Mouse (Mus musculus) limb, embryonic 14.5 days (tissue): Measurements from ENCODE around the gene Cdh6. TPM values are rescaled to one million over a fixed set of nuclear protein-coding genes. Genes with fewer than 3 reads are reported as not detected.

ENCODE experiments used
- ATAC-seq: fragments of 200-750 bp; cut with Nextera tagmentation; 2 replicates; pipeline ENCODE4 v1.8.0; 2017; ENCODE audit warnings: low read depth, moderate number of reproducible peaks, moderate TSS enrichment; ENCODE audit not compliant: low FRiP score
- DNase-seq: peaks from one replicate; pipeline ENCODE4 v3.0.0-alpha.2; 2015; ENCODE audit warnings: low spot score
- H3K27ac ChIP-seq: fragments of 300-500 bp; sonication (generic); replicated peaks from 2 replicates; pipeline ENCODE4 v1.5.1; 2014; ENCODE audit warnings: low read depth, mild to moderate bottlenecking, low read length, moderate library complexity, mixed read lengths
- H3K27me3 ChIP-seq: fragments of 300-500 bp; sonication (generic); 2 replicates; pipeline ENCODE4 v1.6.1; 2014; ENCODE audit warnings: low read length, mixed read lengths; ENCODE audit not compliant: control insufficient read depth, insufficient read depth
- H3K36me3 ChIP-seq: fragments of 300-500 bp; sonication (generic); 2 replicates; pipeline ENCODE4 v1.6.1; 2014; ENCODE audit warnings: mild to moderate bottlenecking, low read length, moderate library complexity, mixed read lengths; ENCODE audit not compliant: control insufficient read depth, insufficient read depth
- H3K4me1 ChIP-seq: fragments of 300-500 bp; sonication (generic); 2 replicates; pipeline ENCODE4 v1.6.1; 2014; ENCODE audit warnings: antibody characterized with exemption, low read length, mixed read lengths; ENCODE audit not compliant: control insufficient read depth, insufficient read depth
- H3K4me2 ChIP-seq: fragments of 300-500 bp; sonication (generic); replicated peaks from 2 replicates; pipeline ENCODE4 v1.6.1; 2014; ENCODE audit warnings: low read depth, mild to moderate bottlenecking, low read length, moderate library complexity; ENCODE audit not compliant: severe bottlenecking
- H3K4me3 ChIP-seq: fragments of 300-500 bp; sonication (generic); replicated peaks from 2 replicates; pipeline ENCODE4 v1.5.1; 2014; ENCODE audit warnings: low read length
- H3K9ac ChIP-seq: fragments of 300-500 bp; sonication (generic); 2 replicates; pipeline ENCODE4 v1.6.1; 2014; ENCODE audit warnings: mild to moderate bottlenecking, low read depth, low read length, moderate library complexity; ENCODE audit not compliant: severe bottlenecking
- H3K9me3 ChIP-seq: fragments of 300-500 bp; sonication (generic); 2 replicates; pipeline ENCODE4 v1.6.1; 2016; ENCODE audit warnings: low read length; ENCODE audit not compliant: control insufficient read depth
- POLR2A ChIP-seq: fragments of 200-500 bp; IDR thresholded peaks from 2 replicates; pipeline ENCODE4 v1.8.0; 2012; ENCODE audit warnings: inconsistent platforms, mild to moderate bottlenecking, moderate library complexity, borderline replicate concordance; ENCODE audit not compliant: insufficient read depth, insufficient read length; ENCODE audit errors: extremely low read depth
- WGBS: fragments of 180-500 bp; shearing (Covaris S2); extraction: QIAGEN DNeasy Blood & Tissue Kit; methylation state at CpG from one replicate; pipeline ENCODE4 v1.1.7; 2014; 5-methylcytosine and 5-hydroxymethylcytosine counted together
- polyA plus RNA-seq, 2 experiments: library from polyadenylated mRNA; depleted of rRNA in 1 of 2; stranded (reverse) in 1 of 2; unstranded in 1 of 2; fragments of >200 nt; fragmentation: Nextera tagmentation in 1 of 2; extraction: Ambion mirVana in 1 of 2; gene quantifications; 2 replicates each; pipeline versions ENCODE4 v1.2.1 to v1.2.3; 2012 to 2014

The Cdh6 gene
- polyA plus RNA-seq, 2 experiments = 6.3 to 11.9 TPM

DNA sequence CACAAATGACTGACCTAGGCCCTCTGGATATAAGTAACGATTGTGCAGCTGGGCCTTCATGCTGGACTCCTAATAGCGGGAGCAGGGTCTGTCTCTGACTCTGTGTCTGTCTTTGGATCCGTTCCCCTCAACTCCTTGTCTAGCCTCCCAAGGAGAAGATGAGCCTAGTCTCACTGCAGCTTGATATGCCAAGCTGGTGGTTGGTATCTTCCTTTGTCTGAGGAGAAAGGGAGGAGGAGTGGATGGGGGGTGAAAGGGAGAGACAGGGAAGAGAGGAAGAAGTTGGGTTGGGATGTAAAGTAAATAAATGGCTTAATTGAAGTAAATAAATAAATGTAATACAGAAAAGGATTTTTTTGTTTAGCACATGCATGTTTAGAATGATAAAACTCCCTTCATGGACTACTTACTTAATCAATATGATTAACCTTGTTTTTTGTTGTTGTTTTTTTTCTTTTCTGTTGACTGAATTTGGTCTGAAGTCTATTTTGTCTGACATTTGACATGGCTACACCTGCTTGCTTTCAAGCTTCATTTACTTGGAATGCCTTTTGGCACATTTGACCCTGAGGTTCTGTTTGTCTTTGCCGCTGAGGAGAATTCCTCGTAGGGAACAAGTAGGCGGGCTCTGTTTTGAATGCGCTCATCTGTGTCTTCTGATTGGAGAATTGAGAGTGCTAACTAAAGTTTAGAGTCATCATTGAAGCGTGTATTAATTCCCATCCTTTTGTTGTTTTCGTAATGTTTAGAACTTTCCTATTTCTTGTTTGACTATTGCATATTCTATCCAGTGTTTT, 178.7 kb downstream of the Cdh6 start:
- no peak overlapping the region for H3K4me3 ChIP-seq
- no peak for TF ChIP-seq POLR2A
- no peaks in the 10 kb centered on the region for H3K36me3 ChIP-seq
- 90% methylated on average over 9 of the region's 9 CpGs for WGBS
- no peak overlapping the region for H3K27ac ChIP-seq
- ATAC-seq (no peak), DNase-seq (no peak)
- H3K4me2 ChIP-seq = no peak overlapping the region
- H3K27me3 ChIP-seq = no peaks in the 10 kb centered on the region
- no peak overlapping the region for H3K9ac ChIP-seq
- H3K4me1 ChIP-seq = no peaks in the 10 kb centered on the region
- no peaks in the 10 kb centered on the region for H3K9me3 ChIP-seq
